Mouse (Mus musculus): ENCODE data around the gene Hba-a1. TPM values are rescaled to one million over a fixed set of nuclear protein-coding genes. Genes with fewer than 3 reads are reported as not detected.

Gene Hba-a1
- polyA plus RNA-seq, 1 experiment from 2014 or later: 2,348 TPM

Other genes starting within 250 kb of the Hba-a1 start
- gene Il9r, start 83.2 kb upstream of the Hba-a1 start, polyA plus RNA-seq (2014; fragmentation: Nextera tagmentation; extraction: Ambion mirVana): not detected in 2 replicates
- 59.8 and 67.0 TPM in 2 replicates for gene Snrnp25, start 78.1 kb upstream of the Hba-a1 start, polyA plus RNA-seq (2014; fragmentation: Nextera tagmentation; extraction: Ambion mirVana)
- 9.9 and 13.7 TPM in 2 replicates for gene Rhbdf1, start 61.2 kb upstream of the Hba-a1 start, polyA plus RNA-seq (2014; fragmentation: Nextera tagmentation; extraction: Ambion mirVana)
- gene Mpg, start 57.0 kb upstream of the Hba-a1 start, polyA plus RNA-seq (2014; fragmentation: Nextera tagmentation; extraction: Ambion mirVana): 31.2 and 32.6 TPM in 2 replicates
- 27.9 and 28.1 TPM in 2 replicates for gene Nprl3, start 15.8 kb upstream of the Hba-a1 start, polyA plus RNA-seq (2014; fragmentation: Nextera tagmentation; extraction: Ambion mirVana)
- gene Hba-x, start 7.1 kb upstream of the Hba-a1 start, polyA plus RNA-seq (2014; fragmentation: Nextera tagmentation; extraction: Ambion mirVana): 33.0 and 82.9 TPM in 2 replicates
- 1.1 and 1.6 TPM in 2 replicates for gene Hbq1b, start 3.5 kb downstream of the Hba-a1 start, polyA plus RNA-seq (2014; fragmentation: Nextera tagmentation; extraction: Ambion mirVana)
- gene Hba-a2, start 13.0 kb downstream of the Hba-a1 start, polyA plus RNA-seq (2014; fragmentation: Nextera tagmentation; extraction: Ambion mirVana): 5,936 and 7,230 TPM in 2 replicates
- 0.63 and 0.75 TPM in 2 replicates for gene Hbq1a, start 16.6 kb downstream of the Hba-a1 start, polyA plus RNA-seq (2014; fragmentation: Nextera tagmentation; extraction: Ambion mirVana)
- gene Sh3pxd2b, start 64.3 kb downstream of the Hba-a1 start, polyA plus RNA-seq (2014; fragmentation: Nextera tagmentation; extraction: Ambion mirVana): 13.4 and 17.0 TPM in 2 replicates
- 71.7 and 76.2 TPM in 2 replicates for gene Ubtd2, start 171.9 kb downstream of the Hba-a1 start, polyA plus RNA-seq (2014; fragmentation: Nextera tagmentation; extraction: Ambion mirVana)
- 0.31 TPM in 1 of 2 replicates, not detected in the other for gene Efcab9, start 248.6 kb downstream of the Hba-a1 start, polyA plus RNA-seq (2014; fragmentation: Nextera tagmentation; extraction: Ambion mirVana)
- 0.80 and 1.1 TPM in 2 replicates for gene Stk10, start 249.8 kb downstream of the Hba-a1 start, polyA plus RNA-seq (2014; fragmentation: Nextera tagmentation; extraction: Ambion mirVana)

Measured in forebrain, embryonic 14.5 days (tissue).